Mouse (Mus musculus) kidney, postnatal 0 days (tissue): ENCODE data around the gene Chpt1. TPM values are rescaled to one million over a fixed set of nuclear protein-coding genes. Genes with fewer than 3 reads are reported as not detected.

Source experiments
- ATAC-seq: fragments of 200-750 bp; cut with Nextera tagmentation; replicated peaks from 2 replicates; pipeline ENCODE4 v1.8.0; 2017; ENCODE audit warnings: low read depth, moderate number of reproducible peaks, moderate TSS enrichment, moderate library complexity; ENCODE audit not compliant: low FRiP score
- DNase-seq: peaks from one replicate; pipeline ENCODE4 v3.0.0-alpha.2; 2016; ENCODE audit warnings: low spot score
- H3K27ac ChIP-seq: fragments of 300-500 bp; sonication (generic); 2 replicates; pipeline ENCODE4 v1.5.1; 2014; ENCODE audit warnings: mild to moderate bottlenecking
- H3K27me3 ChIP-seq: fragments of 300-500 bp; sonication (generic); 2 replicates; pipeline ENCODE4 v1.6.1; 2014; ENCODE audit warnings: low read length, mixed read lengths; ENCODE audit not compliant: insufficient read depth
- H3K36me3 ChIP-seq: fragments of 300-500 bp; sonication (generic); 2 replicates; pipeline ENCODE4 v1.6.1; 2014; ENCODE audit warnings: low read length, mixed read lengths; ENCODE audit not compliant: insufficient read depth
- H3K4me1 ChIP-seq: fragments of 300-500 bp; sonication (generic); replicated peaks from 2 replicates; pipeline ENCODE4 v1.6.1; 2014; ENCODE audit warnings: antibody characterized with exemption, low read length, mixed read lengths; ENCODE audit not compliant: insufficient read depth
- H3K4me2 ChIP-seq: fragments of 300-500 bp; sonication (generic); 2 replicates; pipeline ENCODE4 v1.6.1; 2014; ENCODE audit warnings: mild to moderate bottlenecking, low read length, moderate library complexity, mixed read lengths
- H3K4me3 ChIP-seq: fragments of 300-500 bp; sonication (generic); replicated peaks from 2 replicates; pipeline ENCODE4 v1.5.1; 2014; ENCODE audit warnings: low read depth, low read length
- H3K9ac ChIP-seq: fragments of 300-500 bp; sonication (generic); 2 replicates; pipeline ENCODE4 v1.6.1; 2014; ENCODE audit warnings: low read depth, low read length
- H3K9me3 ChIP-seq: fragments of 300-500 bp; sonication (generic); replicated peaks from 2 replicates; pipeline ENCODE4 v1.6.1; 2016; ENCODE audit warnings: low read length, inconsistent platforms, mixed read lengths
- CTCF ChIP-seq: IDR thresholded peaks from 2 replicates; pipeline ENCODE4 v1.5.1; 2016; ENCODE audit warnings: antibody characterized with exemption, low read depth, mild to moderate bottlenecking, moderate library complexity
- WGBS: fragments of 180-500 bp; shearing (Covaris S2); extraction: QIAGEN DNeasy Blood & Tissue Kit; methylation state at CpG from one replicate; pipeline ENCODE4 v1.1.7; 2014; 5-methylcytosine and 5-hydroxymethylcytosine counted together
- polyA plus RNA-seq: library from polyadenylated mRNA; unstranded; fragments of >200 nt; fragmentation: Nextera tagmentation; extraction: Ambion mirVana; gene quantifications from 2 replicates; pipeline ENCODE4 v1.2.1, GENCODE M21; 2015

Gene Chpt1
- polyA plus RNA-seq, 1 experiment from 2014 or later: 283 TPM

GRCm38 (mm10) chr10:88404220-88404619, 99.7 kb downstream of the Chpt1 start:
- TF ChIP-seq CTCF: no peak
- DNase-seq (no peak), ATAC-seq (no peak)
- Histone ChIP-seq H3K4me2 (no peak overlapping the region), H3K27me3 (no peaks in the 10 kb centered on the region), H3K27ac (no peak overlapping the region), H3K4me3 (no peak overlapping the region), H3K9me3 (no peaks in the 10 kb centered on the region), H3K36me3 (no peaks in the 10 kb centered on the region), H3K9ac (no peak overlapping the region), H3K4me1 (no peaks in the 10 kb centered on the region)
- WGBS: 63% methylated on average over 6 of the region's 6 CpGs

- H3K27me3 ChIP-seq: no peaks in the 10 kb centered on the region
- no peaks in the 10 kb centered on the region for H3K4me1 ChIP-seq
- H3K4me2 ChIP-seq: no peak overlapping the region
- no peak overlapping the region for H3K27ac ChIP-seq
- H3K9ac ChIP-seq: no peak overlapping the region
- no peaks in the 10 kb centered on the region for H3K9me3 ChIP-seq
- TF ChIP-seq CTCF: no peak
- WGBS: 86% methylated on average over 4 of the region's 4 CpGs
- H3K4me3 ChIP-seq: no peak overlapping the region
- no peak for DNase-seq
- no peak for ATAC-seq
- H3K36me3 ChIP-seq: no peaks in the 10 kb centered on the region
Measured at GRCm38 (mm10) chr10:88403021-88403420, 100.9 kb downstream of the Chpt1 start.

Other genes starting within 250 kb of the Chpt1 start
- gene Dram1, start 125.0 kb downstream of the Chpt1 start, polyA plus RNA-seq: 5.6 and 5.9 TPM in 2 replicates
- gene Gnptab, start 124.9 kb downstream of the Chpt1 start, polyA plus RNA-seq: 9.0 and 10.2 TPM in 2 replicates
- 0.16 TPM in 1 of 2 replicates, not detected in the other for gene Sycp3, start 44.5 kb downstream of the Chpt1 start, polyA plus RNA-seq
- 1.2 and 1.5 TPM in 2 replicates for gene Mybpc1, start 101.1 kb upstream of the Chpt1 start, polyA plus RNA-seq
- gene Spic, start 180.9 kb upstream of the Chpt1 start, polyA plus RNA-seq: 0.71 and 1.0 TPM in 2 replicates
- 186 and 194 TPM in 2 replicates for gene Arl1, start 226.8 kb upstream of the Chpt1 start, polyA plus RNA-seq